Mouse (Mus musculus): ENCODE measurements around the gene Cacnb1. TPM values are rescaled to one million over a fixed set of nuclear protein-coding genes. Genes with fewer than 3 reads are reported as not detected.

Cacnb1 gene
- polyA plus RNA-seq, 1 experiment from 2014 or later = 3.2 TPM

- Histone ChIP-seq H3K9me3 (ENCODE audit: control insufficient read depth) (no peaks in the 10 kb centered on the region), H3K27ac (ENCODE audit: low read depth, low read length) (no peak overlapping the region), H3K9ac (ENCODE audit: low read depth, low read length) (no peak overlapping the region), H3K4me2 (replicated peaks; ENCODE audit: low read depth) (no peak overlapping the region), H3K4me1 (replicated peaks; ENCODE audit: control insufficient read depth, insufficient read depth, low read length) (no peaks in the 10 kb centered on the region), H3K36me3 (ENCODE audit: control insufficient read depth, insufficient read depth) (no peaks in the 10 kb centered on the region), H3K27me3 (replicated peaks; ENCODE audit: control insufficient read depth, insufficient read depth, low read length) (no peaks in the 10 kb centered on the region), H3K4me3 (ENCODE audit: low read depth, low read length) (no peak overlapping the region)
- 76% methylated on average over 11 of the region's 11 CpGs for WGBS
- ATAC-seq = no peak
- no peak for TF ChIP-seq CTCF (IDR thresholded peaks at IDR 0.05; ENCODE audit: low read depth)
Observed at GRCm38 (mm10) chr11:98008087-98008486, 14.7 kb downstream of the Cacnb1 start.

DNA sequence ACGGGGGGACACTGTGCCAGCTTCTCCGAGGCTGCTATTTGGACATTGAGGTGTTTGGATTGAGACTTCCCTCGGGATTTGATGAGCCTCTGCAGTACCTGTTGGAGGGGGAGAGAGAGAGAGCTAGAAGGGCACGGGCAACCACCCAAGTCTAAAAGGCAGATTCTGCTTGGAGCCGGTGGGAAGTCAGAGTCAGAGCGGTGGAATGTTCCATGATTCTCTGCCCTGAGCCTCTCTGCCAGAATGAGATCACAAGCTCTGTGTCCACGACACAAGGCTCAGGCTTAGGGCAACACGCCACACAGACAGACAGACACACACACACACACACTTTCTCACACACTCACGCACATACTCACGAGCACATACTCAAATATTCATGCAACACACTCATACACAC lies 17.1 kb downstream of the Cacnb1 start:
- H3K4me3 ChIP-seq (ENCODE audit: low read depth, low read length) = no peak overlapping the region
- no peak overlapping the region for H3K27ac ChIP-seq (ENCODE audit: low read depth, low read length)
- WGBS = 81% methylated on average over 10 of the region's 10 CpGs

GRCm38 (mm10) chr11:98005076-98005475 lies 17.8 kb downstream of the Cacnb1 start:
- ATAC-seq = peak; percentile 80
- Histone ChIP-seq H3K4me1 (replicated peaks; ENCODE audit: control insufficient read depth, insufficient read depth, low read length) (0 out of 2 replicates have a peak, but pooled peaks cover 3% of the 10 kb centered on the region), H3K27me3 (replicated peaks; ENCODE audit: control insufficient read depth, insufficient read depth, low read length) (peaks cover 15% of the 10 kb centered on the region; the same call in 1 of the 2 replicates), H3K27ac (ENCODE audit: low read depth, low read length) (no peak overlapping the region), H3K36me3 (ENCODE audit: control insufficient read depth, insufficient read depth) (no peaks in the 10 kb centered on the region), H3K4me3 (ENCODE audit: low read depth, low read length) (no peak overlapping the region), H3K4me2 (replicated peaks; ENCODE audit: low read depth) (peak overlapping the region; percentile 45), H3K9ac (ENCODE audit: low read depth, low read length) (no peak overlapping the region), H3K9me3 (ENCODE audit: control insufficient read depth) (no peaks in the 10 kb centered on the region)
- WGBS = 45% methylated on average over 13 of the region's 13 CpGs
- no peak for TF ChIP-seq CTCF (IDR thresholded peaks at IDR 0.05; ENCODE audit: low read depth)

More for the DNA sequence above, 17.1 kb downstream of the Cacnb1 start:
- Histone ChIP-seq H3K27me3 (replicated peaks; ENCODE audit: control insufficient read depth, insufficient read depth, low read length) (peaks cover 15% of the 10 kb centered on the region; the same call in 1 of the 2 replicates), H3K9ac (ENCODE audit: low read depth, low read length) (no peak overlapping the region), H3K36me3 (ENCODE audit: control insufficient read depth, insufficient read depth) (no peaks in the 10 kb centered on the region), H3K4me2 (replicated peaks; ENCODE audit: low read depth) (no peak overlapping the region), H3K4me1 (replicated peaks; ENCODE audit: control insufficient read depth, insufficient read depth, low read length) (0 out of 2 replicates have a peak, but pooled peaks cover 3% of the 10 kb centered on the region), H3K9me3 (ENCODE audit: control insufficient read depth) (no peaks in the 10 kb centered on the region)
- TF ChIP-seq CTCF (IDR thresholded peaks at IDR 0.05; ENCODE audit: low read depth) = no peak
- no peak for ATAC-seq

GRCm38 (mm10) chr11:98004161-98004560 lies 18.7 kb downstream of the Cacnb1 start:
- H3K36me3 ChIP-seq (ENCODE audit: control insufficient read depth, insufficient read depth) = no peaks in the 10 kb centered on the region
- no peak overlapping the region for H3K4me3 ChIP-seq (ENCODE audit: low read depth, low read length)
- TF ChIP-seq CTCF (IDR thresholded peaks at IDR 0.05; ENCODE audit: low read depth) = no peak
- H3K4me2 ChIP-seq (replicated peaks; ENCODE audit: low read depth) = no peak overlapping the region
- WGBS = 70% methylated on average over 8 of the region's 8 CpGs
- H3K27ac ChIP-seq (ENCODE audit: low read depth, low read length) = no peak overlapping the region
- peaks cover 15% of the 10 kb centered on the region; the same call in 1 of the 2 replicates for H3K27me3 ChIP-seq (replicated peaks; ENCODE audit: control insufficient read depth, insufficient read depth, low read length)
- no peak for ATAC-seq
- 0 out of 2 replicates have a peak, but pooled peaks cover 3% of the 10 kb centered on the region for H3K4me1 ChIP-seq (replicated peaks; ENCODE audit: control insufficient read depth, insufficient read depth, low read length)
- no peak overlapping the region for H3K9ac ChIP-seq (ENCODE audit: low read depth, low read length)
- H3K9me3 ChIP-seq (ENCODE audit: control insufficient read depth) = no peaks in the 10 kb centered on the region

- no peak for ATAC-seq
Observed at GRCm38 (mm10) chr11:98003171-98003671, 19.6 kb downstream of the Cacnb1 start.

GRCm38 (mm10) chr11:98002627-98003026 lies 20.2 kb downstream of the Cacnb1 start:
- H3K9ac ChIP-seq (ENCODE audit: low read depth, low read length) = no peak overlapping the region
- H3K4me2 ChIP-seq (replicated peaks; ENCODE audit: low read depth) = peak overlapping the region; percentile 52
- peaks cover 15% of the 10 kb centered on the region; the same call in 1 of the 2 replicates for H3K27me3 ChIP-seq (replicated peaks; ENCODE audit: control insufficient read depth, insufficient read depth, low read length)
- no peaks in the 10 kb centered on the region for H3K9me3 ChIP-seq (ENCODE audit: control insufficient read depth)
- 0 out of 2 replicates have a peak, but pooled peaks have one; percentile 3 for ATAC-seq
- H3K4me3 ChIP-seq (ENCODE audit: low read depth, low read length) = peak overlapping the region; percentile 14; the same call in 1 of the 2 replicates
- 27% methylated on average over 12 of the region's 12 CpGs for WGBS
- no peak overlapping the region for H3K27ac ChIP-seq (ENCODE audit: low read depth, low read length)
- no peaks in the 10 kb centered on the region for H3K36me3 ChIP-seq (ENCODE audit: control insufficient read depth, insufficient read depth)
- H3K4me1 ChIP-seq (replicated peaks; ENCODE audit: control insufficient read depth, insufficient read depth, low read length) = 0 out of 2 replicates have a peak, but pooled peaks cover 3% of the 10 kb centered on the region
- peak; percentile 80 for TF ChIP-seq CTCF (IDR thresholded peaks at IDR 0.05; ENCODE audit: low read depth)

More at GRCm38 (mm10) chr11:98003171-98003671, 19.6 kb downstream of the Cacnb1 start:
- Histone ChIP-seq H3K4me2 (replicated peaks; ENCODE audit: low read depth) (peak overlapping the region; percentile 52), H3K27me3 (replicated peaks; ENCODE audit: control insufficient read depth, insufficient read depth, low read length) (peaks cover 15% of the 10 kb centered on the region; the same call in 1 of the 2 replicates), H3K27ac (ENCODE audit: low read depth, low read length) (no peak overlapping the region), H3K9ac (ENCODE audit: low read depth, low read length) (no peak overlapping the region), H3K9me3 (ENCODE audit: control insufficient read depth) (no peaks in the 10 kb centered on the region), H3K36me3 (ENCODE audit: control insufficient read depth, insufficient read depth) (no peaks in the 10 kb centered on the region), H3K4me3 (ENCODE audit: low read depth, low read length) (peak overlapping the region; percentile 14; the same call in 1 of the 2 replicates), H3K4me1 (replicated peaks; ENCODE audit: control insufficient read depth, insufficient read depth, low read length) (0 out of 2 replicates have a peak, but pooled peaks cover 3% of the 10 kb centered on the region)
- WGBS = 55% methylated on average over 17 of the region's 17 CpGs
- TF ChIP-seq CTCF (IDR thresholded peaks at IDR 0.05; ENCODE audit: low read depth) = no peak
